Comparison of ENCODE assay signal across 22 mouse cellular contexts in genomic region chr6:99451479-99451878, GRCm38 (mm10).
DNase-seq lines count a peak whose midpoint lies in the region; ATAC-seq and TF ChIP-seq lines count a peak whose summit lies in the region.
"Had no signal": no experiment of that assay in that cellular context is flagged by ENCODE, and none has a peak within 500 bp of the region (broad histone marks: within the 10 kb centered on the region; RNA-seq: fewer than 3 reads in every experiment).

No protein-coding gene starts in this region.

- no peak overlapping the region for H3K4me3 ChIP-seq in forebrain, embryonic 10.5 days
- H3K4me3 ChIP-seq in forebrain, embryonic 12.5 days (replicated peaks): no peak overlapping the region
- no peak overlapping the region for H3K4me3 ChIP-seq in heart, embryonic 16.5 days (ENCODE audit: low read length)
- no peak overlapping the region for H3K4me3 ChIP-seq in lung, embryonic 16.5 days (ENCODE audit: low read length)
- no peak overlapping the region for H3K4me3 ChIP-seq in lung, postnatal 0 days (ENCODE audit: low read depth, low read length)
- H3K4me3 ChIP-seq: midbrain, embryonic 15.5 days had no signal

- H3K4me2 ChIP-seq in forebrain, embryonic 12.5 days: no peak overlapping the region
- peak overlapping the region; percentile 19; the same call in 1 of the 2 replicates for H3K4me2 ChIP-seq in heart, embryonic 16.5 days (ENCODE audit: low read depth, low read length)
- no peak overlapping the region for H3K4me2 ChIP-seq in lung, embryonic 16.5 days (ENCODE audit: low read depth, low read length)
- no peak overlapping the region for H3K4me2 ChIP-seq in lung, postnatal 0 days (replicated peaks; ENCODE audit: low read depth, low read length)
- H3K4me2 ChIP-seq: midbrain, embryonic 15.5 days had no signal

- no peaks in the 10 kb centered on the region for H3K9me3 ChIP-seq in forebrain, embryonic 10.5 days
- no peaks in the 10 kb centered on the region for H3K9me3 ChIP-seq in forebrain, embryonic 12.5 days
- H3K9me3 ChIP-seq in heart, embryonic 16.5 days (replicated peaks; ENCODE audit: control insufficient read depth, low read length): no peaks in the 10 kb centered on the region
- H3K9me3 ChIP-seq in lung, embryonic 16.5 days (ENCODE audit: control insufficient read depth, low read length): no peaks in the 10 kb centered on the region
- no peaks in the 10 kb centered on the region for H3K9me3 ChIP-seq in lung, postnatal 0 days (ENCODE audit: low read length)
- H3K9me3 ChIP-seq: midbrain, embryonic 15.5 days had no signal

- DNase-seq in forebrain, embryonic 10.5 days (ENCODE audit: extremely low spot score, low spot score): no peak
- DNase-seq in heart, postnatal 25 days (ENCODE audit: low spot score): no peak
- no peak for DNase-seq in lung, postnatal 0 days (ENCODE audit: low spot score)
- peak; percentile 63 for DNase-seq in mesoderm, embryonic 11.5 days (ENCODE audit: low read depth, low spot score)
- no peak for DNase-seq in c-Kit-positive CD71-positive TER-119-positive erythroid progenitor cells, embryonic 14.5 days (ENCODE audit: low spot score)
- DNase-seq: adrenal gland, adult 2 months; cerebellum, postnatal 10 days; forebrain, postnatal 0 days; gastrocnemius, postnatal 10 days; heart, postnatal 10 days; kidney, adult 18-20 months; kidney, postnatal 4 days; left cerebral cortex, postnatal 4 days; right cerebral cortex, adult 18-20 months; thymus, adult 18-20 months had no signal

- no peak for TF ChIP-seq CTCF in lung, postnatal 0 days (IDR thresholded peaks at IDR 0.05)

- H3K27ac ChIP-seq in forebrain, embryonic 10.5 days: 0 out of 2 replicates have a peak overlapping the region, but pooled peaks have one; percentile 30
- no peak overlapping the region for H3K27ac ChIP-seq in forebrain, embryonic 12.5 days
- H3K27ac ChIP-seq in heart, embryonic 16.5 days (ENCODE audit: low read length): peak overlapping the region; percentile 70
- peak overlapping the region; percentile 14; the same call in 1 of the 2 replicates for H3K27ac ChIP-seq in lung, embryonic 16.5 days (ENCODE audit: low read length)
- no peak overlapping the region for H3K27ac ChIP-seq in lung, postnatal 0 days (ENCODE audit: low read length)
- H3K27ac ChIP-seq: liver, embryonic 14.5 days; macrophage; midbrain, embryonic 15.5 days had no signal

- H3K27me3 ChIP-seq in forebrain, embryonic 10.5 days (ENCODE audit: poor library complexity, severe bottlenecking): no peaks in the 10 kb centered on the region
- H3K27me3 ChIP-seq in forebrain, embryonic 12.5 days: no peaks in the 10 kb centered on the region
- H3K27me3 ChIP-seq in heart, embryonic 16.5 days (ENCODE audit: control insufficient read depth, insufficient read depth, low read length): no peaks in the 10 kb centered on the region
- no peaks in the 10 kb centered on the region for H3K27me3 ChIP-seq in lung, embryonic 16.5 days (ENCODE audit: control insufficient read depth, insufficient read depth, low read depth, low read length)
- no peaks in the 10 kb centered on the region for H3K27me3 ChIP-seq in lung, postnatal 0 days (replicated peaks; ENCODE audit: insufficient read depth, low read length)
- H3K27me3 ChIP-seq: midbrain, embryonic 15.5 days had no signal

- 64% methylated on average over 11 of the region's 11 CpGs for WGBS in forebrain, embryonic 10.5 days
- WGBS in forebrain, embryonic 12.5 days: 50% methylated on average over 11 of the region's 11 CpGs
- WGBS in heart, embryonic 16.5 days: 18% methylated on average over 11 of the region's 11 CpGs
- 26% methylated on average over 11 of the region's 11 CpGs for WGBS in lung, embryonic 16.5 days
- WGBS in lung, postnatal 0 days: 19% methylated on average over 11 of the region's 11 CpGs

- H3K9ac ChIP-seq in forebrain, embryonic 12.5 days: no peak overlapping the region
- no peak overlapping the region for H3K9ac ChIP-seq in heart, embryonic 16.5 days (ENCODE audit: low read length)
- H3K9ac ChIP-seq in lung, embryonic 16.5 days (ENCODE audit: low read length): no peak overlapping the region
- no peak overlapping the region for H3K9ac ChIP-seq in lung, postnatal 0 days (replicated peaks; ENCODE audit: low read depth)
- H3K9ac ChIP-seq: forebrain, postnatal 0 days; liver, embryonic 14.5 days; midbrain, embryonic 15.5 days had no signal

- intact Hi-C loops in heart, postnatal 25 days (cut with DNase I): loop anchor here (5.0 to 10.0 kb wide), 3 partner anchors 41 to 477 kb away; no protein-coding TSS in a partner anchor

- H3K4me1 ChIP-seq in forebrain, embryonic 10.5 days: peaks cover 37% of the 10 kb centered on the region
- peaks cover 15% of the 10 kb centered on the region for H3K4me1 ChIP-seq in forebrain, embryonic 12.5 days
- H3K4me1 ChIP-seq in heart, embryonic 16.5 days (ENCODE audit: control insufficient read depth, insufficient read depth, low read length): peaks cover 25% of the 10 kb centered on the region
- peaks cover 6% of the 10 kb centered on the region; the same call in 1 of the 2 replicates for H3K4me1 ChIP-seq in lung, embryonic 16.5 days (replicated peaks; ENCODE audit: control insufficient read depth, insufficient read depth, low read length)
- peaks cover 14% of the 10 kb centered on the region; the same call in 1 of the 2 replicates for H3K4me1 ChIP-seq in lung, postnatal 0 days (ENCODE audit: insufficient read depth, low read depth, low read length)
- H3K4me1 ChIP-seq: midbrain, embryonic 15.5 days had no signal

- ATAC-seq in forebrain, embryonic 12.5 days (ENCODE audit: low FRiP score): no peak
- ATAC-seq in heart, embryonic 16.5 days (replicated peaks; ENCODE audit: extremely low read depth, insufficient read depth, low FRiP score): no peak
- peak; percentile 46; the same call in 1 of the 2 replicates for ATAC-seq in lung, embryonic 16.5 days (ENCODE audit: low read depth)
- no peak for ATAC-seq in lung, postnatal 0 days
- ATAC-seq: forebrain, postnatal 0 days; hindbrain, embryonic 16.5 days; midbrain, embryonic 15.5 days had no signal

- TF ChIP-seq EP300 in lung, postnatal 0 days (IDR thresholded peaks at IDR 0.05): no peak

- H3K36me3 ChIP-seq in forebrain, embryonic 10.5 days (replicated peaks): peaks cover 35% of the 10 kb centered on the region
- H3K36me3 ChIP-seq in forebrain, embryonic 12.5 days (replicated peaks): peaks cover 4% of the 10 kb centered on the region; the same call in 1 of the 2 replicates
- peaks cover 5% of the 10 kb centered on the region for H3K36me3 ChIP-seq in heart, embryonic 16.5 days (ENCODE audit: control insufficient read depth, insufficient read depth)
- H3K36me3 ChIP-seq in lung, embryonic 16.5 days (ENCODE audit: control insufficient read depth, insufficient read depth, low read length): no peaks in the 10 kb centered on the region
- no peaks in the 10 kb centered on the region for H3K36me3 ChIP-seq in lung, postnatal 0 days (ENCODE audit: insufficient read depth, low read length)
- H3K36me3 ChIP-seq: midbrain, embryonic 15.5 days had no signal

Comparison
In these comparisons a context has a peak if more than half of its experiments do, and no peak if none do; other contexts are left out.
1. H3K27ac ChIP-seq: peak in forebrain, embryonic 10.5 days (single experiment), heart, embryonic 16.5 days (single experiment) and lung, embryonic 16.5 days (single experiment); none in forebrain, embryonic 12.5 days (single experiment) and lung, postnatal 0 days (single experiment).